In genomic region chr12:65389512-65389911, GRCm38 (mm10) we compare ENCODE assay signal across 24 mouse cellular contexts.
DNase-seq lines count a peak whose midpoint lies in the region; ATAC-seq and TF ChIP-seq lines count a peak whose summit lies in the region.
"Had no signal": no experiment of that assay in that cellular context is flagged by ENCODE, and none has a peak within 500 bp of the region (broad histone marks: within the 10 kb centered on the region; RNA-seq: fewer than 3 reads in every experiment).

No protein-coding gene starts in this region.

- no peak overlapping the region for H3K9ac ChIP-seq in forebrain, embryonic 14.5 days (ENCODE audit: low read length)
- H3K9ac ChIP-seq in forebrain, embryonic 16.5 days (replicated peaks; ENCODE audit: low read depth, low read length): no peak overlapping the region
- H3K9ac ChIP-seq in hindbrain, embryonic 12.5 days: no peak overlapping the region
- H3K9ac ChIP-seq in hindbrain, postnatal 0 days (replicated peaks; ENCODE audit: low read length): no peak overlapping the region
- no peak overlapping the region for H3K9ac ChIP-seq in midbrain, embryonic 12.5 days (replicated peaks)
- H3K9ac ChIP-seq: embryonic facial prominence, embryonic 13.5 days; hindbrain, embryonic 15.5 days; intestine, embryonic 15.5 days had no signal

- no peaks in the 10 kb centered on the region for H3K36me3 ChIP-seq in forebrain, embryonic 14.5 days (ENCODE audit: control insufficient read depth, insufficient read depth, low read length)
- H3K36me3 ChIP-seq in forebrain, embryonic 16.5 days (ENCODE audit: control insufficient read depth, insufficient read depth): no peaks in the 10 kb centered on the region
- H3K36me3 ChIP-seq in hindbrain, embryonic 12.5 days: no peaks in the 10 kb centered on the region
- H3K36me3 ChIP-seq in hindbrain, postnatal 0 days (ENCODE audit: insufficient read depth, low read length): no peaks in the 10 kb centered on the region
- no peaks in the 10 kb centered on the region for H3K36me3 ChIP-seq in midbrain, embryonic 12.5 days
- no peaks in the 10 kb centered on the region for H3K36me3 ChIP-seq in midbrain, embryonic 10.5 days
- H3K36me3 ChIP-seq: embryonic facial prominence, embryonic 10.5 days; embryonic facial prominence, embryonic 13.5 days; hindbrain, embryonic 15.5 days; intestine, embryonic 15.5 days had no signal

- ATAC-seq in forebrain, embryonic 14.5 days: peak; percentile 40; the same call in 1 of the 2 replicates
- no peak for ATAC-seq in forebrain, embryonic 16.5 days
- peak; percentile 29; the same call in 1 of the 2 replicates for ATAC-seq in hindbrain, embryonic 12.5 days (ENCODE audit: low FRiP score)
- no peak for ATAC-seq in hindbrain, postnatal 0 days
- ATAC-seq in midbrain, embryonic 12.5 days (ENCODE audit: low FRiP score, low read depth): peak; percentile 42; the same call in 1 of the 2 replicates
- ATAC-seq: CD4-positive, CD25-positive, alpha-beta regulatory T cell, adult 4 months had no signal

- H3K4me1 ChIP-seq in forebrain, embryonic 14.5 days (ENCODE audit: control insufficient read depth, insufficient read depth, low read length): no peaks in the 10 kb centered on the region
- no peaks in the 10 kb centered on the region for H3K4me1 ChIP-seq in forebrain, embryonic 16.5 days (replicated peaks; ENCODE audit: control insufficient read depth, insufficient read depth, low read length)
- peaks cover 9% of the 10 kb centered on the region; the same call in 1 of the 2 replicates for H3K4me1 ChIP-seq in hindbrain, embryonic 12.5 days
- H3K4me1 ChIP-seq in hindbrain, postnatal 0 days (ENCODE audit: insufficient read depth, low read length): no peaks in the 10 kb centered on the region
- peaks cover 11% of the 10 kb centered on the region; the same call in 1 of the 2 replicates for H3K4me1 ChIP-seq in midbrain, embryonic 12.5 days
- H3K4me1 ChIP-seq in midbrain, embryonic 10.5 days: peaks cover 15% of the 10 kb centered on the region
- H3K4me1 ChIP-seq: hindbrain, embryonic 15.5 days; intestine, embryonic 15.5 days had no signal

- no peak for TF ChIP-seq CTCF in hindbrain, postnatal 0 days (IDR thresholded peaks at IDR 0.05; ENCODE audit: low read depth)

- H3K27me3 ChIP-seq in forebrain, embryonic 14.5 days (replicated peaks; ENCODE audit: control insufficient read depth, insufficient read depth, low read length): no peaks in the 10 kb centered on the region
- no peaks in the 10 kb centered on the region for H3K27me3 ChIP-seq in forebrain, embryonic 16.5 days (replicated peaks; ENCODE audit: control insufficient read depth, insufficient read depth, low read length)
- no peaks in the 10 kb centered on the region for H3K27me3 ChIP-seq in hindbrain, embryonic 12.5 days
- no peaks in the 10 kb centered on the region for H3K27me3 ChIP-seq in hindbrain, postnatal 0 days (ENCODE audit: insufficient read depth, low read length)
- H3K27me3 ChIP-seq in midbrain, embryonic 12.5 days: no peaks in the 10 kb centered on the region
- no peaks in the 10 kb centered on the region for H3K27me3 ChIP-seq in midbrain, embryonic 10.5 days (ENCODE audit: low read depth, poor library complexity, severe bottlenecking)
- H3K27me3 ChIP-seq: embryonic facial prominence, embryonic 13.5 days; hindbrain, embryonic 15.5 days; intestine, embryonic 15.5 days had no signal

- no peak overlapping the region for H3K27ac ChIP-seq in forebrain, embryonic 14.5 days (ENCODE audit: low read depth, low read length)
- H3K27ac ChIP-seq in forebrain, embryonic 16.5 days (ENCODE audit: low read length): no peak overlapping the region
- H3K27ac ChIP-seq in hindbrain, embryonic 12.5 days: no peak overlapping the region
- H3K27ac ChIP-seq in hindbrain, postnatal 0 days: no peak overlapping the region
- no peak overlapping the region for H3K27ac ChIP-seq in midbrain, embryonic 12.5 days (replicated peaks)
- H3K27ac ChIP-seq in midbrain, embryonic 10.5 days (replicated peaks): no peak overlapping the region
- H3K27ac ChIP-seq: embryonic facial prominence, embryonic 10.5 days; embryonic facial prominence, embryonic 13.5 days; gastrocnemius, adult 2 months; hindbrain, embryonic 15.5 days; intestine, embryonic 15.5 days had no signal

- H3K9me3 ChIP-seq in forebrain, embryonic 14.5 days (replicated peaks; ENCODE audit: control insufficient read depth, low read length): no peaks in the 10 kb centered on the region
- H3K9me3 ChIP-seq in forebrain, embryonic 16.5 days (ENCODE audit: control insufficient read depth, low read length): no peaks in the 10 kb centered on the region
- H3K9me3 ChIP-seq in hindbrain, embryonic 12.5 days (replicated peaks): no peaks in the 10 kb centered on the region
- H3K9me3 ChIP-seq in hindbrain, postnatal 0 days (ENCODE audit: low read length): no peaks in the 10 kb centered on the region
- no peaks in the 10 kb centered on the region for H3K9me3 ChIP-seq in midbrain, embryonic 12.5 days
- H3K9me3 ChIP-seq in midbrain, embryonic 10.5 days (replicated peaks): 0 out of 2 replicates have a peak, but pooled peaks cover 3% of the 10 kb centered on the region
- H3K9me3 ChIP-seq: embryonic facial prominence, embryonic 10.5 days; embryonic facial prominence, embryonic 13.5 days; hindbrain, embryonic 15.5 days; intestine, embryonic 15.5 days had no signal

- DNase-seq in forebrain, embryonic 14.5 days (ENCODE audit: low spot score): no peak
- no peak for DNase-seq in hindbrain, postnatal 0 days (ENCODE audit: low spot score)
- no peak for DNase-seq in midbrain, embryonic 10.5 days (ENCODE audit: low spot score)
- DNase-seq: adrenal gland, adult 2 months; adrenal gland, postnatal 14 days; cerebellum, adult 11-12 months; cerebellum, adult 8-10 months; cerebellum, postnatal 10 days; cerebellum, postnatal 36 days; embryo, embryonic 11 days; gastrocnemius, adult 2 months; gastrocnemius, postnatal 14 days; heart, adult 11 months; kidney, adult 11 months had no signal

- no peak overlapping the region for H3K4me3 ChIP-seq in forebrain, embryonic 14.5 days (ENCODE audit: low read depth, low read length)
- H3K4me3 ChIP-seq in forebrain, embryonic 16.5 days (replicated peaks; ENCODE audit: low read length): no peak overlapping the region
- H3K4me3 ChIP-seq in hindbrain, embryonic 12.5 days: no peak overlapping the region
- no peak overlapping the region for H3K4me3 ChIP-seq in hindbrain, postnatal 0 days (ENCODE audit: low read length)
- H3K4me3 ChIP-seq in midbrain, embryonic 12.5 days: no peak overlapping the region
- no peak overlapping the region for H3K4me3 ChIP-seq in midbrain, embryonic 10.5 days
- H3K4me3 ChIP-seq: embryonic facial prominence, embryonic 10.5 days; embryonic facial prominence, embryonic 13.5 days; erythroblast, embryonic 14.5 days; gastrocnemius, adult 2 months; hindbrain, embryonic 15.5 days; intestine, embryonic 15.5 days had no signal

- 4% methylated on average over 2 of the region's 2 CpGs for WGBS in forebrain, embryonic 14.5 days
- 11% methylated on average over 2 of the region's 2 CpGs for WGBS in forebrain, embryonic 16.5 days
- WGBS in hindbrain, embryonic 12.5 days: 22% methylated on average over 2 of the region's 2 CpGs
- 24% methylated on average over 2 of the region's 2 CpGs for WGBS in hindbrain, postnatal 0 days
- WGBS in midbrain, embryonic 12.5 days: 17% methylated on average over 2 of the region's 2 CpGs
- 20% methylated on average over 2 of the region's 2 CpGs for WGBS in midbrain, embryonic 10.5 days

- H3K4me2 ChIP-seq in forebrain, embryonic 14.5 days (ENCODE audit: low read length): no peak overlapping the region
- H3K4me2 ChIP-seq in forebrain, embryonic 16.5 days (ENCODE audit: low read length): no peak overlapping the region
- H3K4me2 ChIP-seq in hindbrain, embryonic 12.5 days (replicated peaks): no peak overlapping the region
- no peak overlapping the region for H3K4me2 ChIP-seq in hindbrain, postnatal 0 days (ENCODE audit: low read depth, low read length)
- no peak overlapping the region for H3K4me2 ChIP-seq in midbrain, embryonic 12.5 days (replicated peaks)
- H3K4me2 ChIP-seq: embryonic facial prominence, embryonic 13.5 days; heart, embryonic 11.5 days; hindbrain, embryonic 15.5 days; intestine, embryonic 15.5 days had no signal

Comparison
In these comparisons a context has a peak if more than half of its experiments do, and no peak if none do; other contexts are left out.
1. ATAC-seq: peak in forebrain, embryonic 14.5 days (single experiment), hindbrain, embryonic 12.5 days (single experiment) and midbrain, embryonic 12.5 days (single experiment); none in forebrain, embryonic 16.5 days (single experiment) and hindbrain, postnatal 0 days (single experiment).